Mouse (Mus musculus) layer of hippocampus, postnatal 10 days (tissue): Measurements from ENCODE around the gene Tbc1d4. TPM values are rescaled to one million over a fixed set of nuclear protein-coding genes. Genes with fewer than 3 reads are reported as not detected.

Source experiments
- DNase-seq, 2 experiments: peaks; one replicate each; pipeline ENCODE4 v3.0.0; 2021; ENCODE audit warnings: low spot score in 2 of 2
- total RNA-seq, 2 experiments: library from RNA; stranded (reverse); gene quantifications; 2 replicates each; pipeline ENCODE4 v1.2.3; 2021

The Tbc1d4 gene
- total RNA-seq, 2 experiments from 2014 or later, result 8.0 to 8.1 TPM

DNA sequence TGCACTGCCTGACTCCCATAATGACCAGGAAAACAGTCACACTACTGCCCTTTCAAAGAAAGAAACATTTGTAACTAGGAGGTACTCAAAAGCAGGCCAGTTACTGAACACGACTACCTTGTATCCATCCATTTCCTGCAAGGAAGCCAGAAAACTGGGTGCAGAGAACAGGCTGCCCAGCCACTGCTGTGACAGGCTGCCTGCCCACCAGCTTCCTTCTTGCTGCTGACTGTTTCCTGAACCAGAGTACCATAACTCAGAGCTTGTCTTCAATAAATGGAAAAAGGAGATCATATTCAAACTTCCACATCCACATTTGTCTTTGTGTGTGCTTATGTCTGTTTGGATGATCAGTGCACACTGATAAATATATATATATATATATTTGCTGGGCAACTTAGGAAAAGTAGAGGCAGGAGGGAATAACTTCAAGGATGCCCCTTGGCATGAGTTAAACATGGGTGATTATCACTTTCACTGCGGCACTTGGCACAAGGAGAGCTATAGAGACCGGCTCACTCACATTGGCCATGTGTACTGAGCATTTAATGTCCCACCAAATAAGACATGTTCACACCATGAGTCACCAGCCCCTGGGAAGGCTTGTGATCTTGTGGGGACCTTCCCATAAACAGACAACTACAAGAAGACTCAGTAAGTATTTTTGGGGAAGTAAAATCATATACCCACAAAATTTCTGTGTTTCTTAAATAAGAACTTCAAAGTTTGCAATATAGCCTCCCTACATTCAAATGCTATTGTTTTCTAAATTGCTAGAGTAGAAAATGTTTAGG is 105.6 kb downstream of the Tbc1d4 start:
- no peak for DNase-seq

DNA sequence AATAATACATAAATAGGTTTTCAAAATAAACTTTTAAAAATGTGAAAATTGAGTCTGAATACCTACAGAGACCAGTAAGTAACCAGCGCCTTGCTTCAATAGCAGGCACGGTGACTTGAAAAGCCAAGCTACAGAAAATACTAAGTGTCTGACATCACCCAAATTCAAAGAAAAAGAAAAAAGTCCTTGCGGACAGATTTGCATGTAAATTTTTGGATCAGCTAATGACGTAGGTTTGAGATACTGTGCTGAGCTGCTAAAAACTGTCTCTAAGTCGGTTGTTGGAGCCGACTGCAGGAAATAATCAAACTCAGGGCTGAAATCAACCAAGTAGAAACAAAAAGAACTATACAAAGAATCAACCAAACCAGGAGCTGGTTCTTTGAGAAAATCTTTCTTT is 107.1 kb downstream of the Tbc1d4 start:
- no peak for DNase-seq

DNA sequence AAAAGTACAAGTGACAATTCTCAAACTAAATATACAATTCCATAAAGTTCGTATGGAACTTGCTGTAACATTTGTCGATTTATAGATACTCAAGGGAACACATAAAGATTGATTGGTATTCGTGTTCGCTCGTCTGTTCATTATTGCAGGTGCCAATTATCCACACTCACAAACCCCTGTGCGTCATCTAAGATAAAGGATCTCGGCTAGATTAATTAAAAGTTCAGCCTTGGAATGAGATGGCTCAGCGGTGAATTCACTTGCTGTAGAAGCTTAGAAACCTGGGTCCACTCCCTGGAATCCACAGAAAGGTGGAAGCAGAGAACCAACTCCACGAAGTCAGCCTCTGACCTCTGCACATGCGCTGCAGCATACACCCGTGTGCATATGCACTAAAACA is 107.5 kb downstream of the Tbc1d4 start:
- DNase-seq, result no peak

DNA sequence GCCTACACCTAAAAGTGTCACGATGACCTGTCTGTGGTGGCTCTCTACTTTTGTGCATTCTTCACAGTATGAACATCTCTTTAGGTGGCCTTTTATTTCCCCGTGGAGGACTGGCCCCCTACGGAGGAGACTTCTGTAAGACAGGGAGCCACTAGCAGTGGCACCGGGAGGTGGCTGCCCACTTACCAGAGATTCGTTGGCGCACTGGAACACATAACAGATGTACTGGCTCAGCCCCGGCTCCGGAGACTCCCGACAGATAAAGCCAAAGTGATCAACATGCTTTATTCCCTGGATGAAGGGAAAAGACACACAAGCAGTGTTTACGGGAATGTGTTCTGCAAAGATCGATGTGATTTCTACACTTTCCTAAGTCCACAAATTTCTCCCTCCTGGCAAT is 108.2 kb downstream of the Tbc1d4 start:
- peak; percentile 16 to 27 for DNase-seq

DNA sequence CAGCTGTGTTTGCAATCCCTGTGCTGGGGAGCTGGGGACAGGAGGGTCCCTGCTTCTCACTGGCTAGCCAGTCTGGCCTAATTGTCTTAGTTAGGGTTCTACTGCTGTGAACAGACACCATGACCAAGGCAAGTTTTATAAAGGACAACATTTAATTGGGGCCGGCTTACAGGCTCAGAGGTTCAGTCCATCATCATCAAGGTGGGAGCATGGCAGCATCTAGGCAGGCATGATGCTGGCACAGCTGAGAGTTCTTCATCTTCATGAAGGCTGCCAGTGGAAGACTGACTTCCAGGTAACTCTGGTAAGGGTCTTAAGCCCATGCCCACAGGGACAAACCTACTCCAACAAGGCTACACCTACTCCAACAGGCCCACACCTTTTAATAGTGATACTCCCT is 109.2 kb downstream of the Tbc1d4 start:
- DNase-seq, result no peak

DNA sequence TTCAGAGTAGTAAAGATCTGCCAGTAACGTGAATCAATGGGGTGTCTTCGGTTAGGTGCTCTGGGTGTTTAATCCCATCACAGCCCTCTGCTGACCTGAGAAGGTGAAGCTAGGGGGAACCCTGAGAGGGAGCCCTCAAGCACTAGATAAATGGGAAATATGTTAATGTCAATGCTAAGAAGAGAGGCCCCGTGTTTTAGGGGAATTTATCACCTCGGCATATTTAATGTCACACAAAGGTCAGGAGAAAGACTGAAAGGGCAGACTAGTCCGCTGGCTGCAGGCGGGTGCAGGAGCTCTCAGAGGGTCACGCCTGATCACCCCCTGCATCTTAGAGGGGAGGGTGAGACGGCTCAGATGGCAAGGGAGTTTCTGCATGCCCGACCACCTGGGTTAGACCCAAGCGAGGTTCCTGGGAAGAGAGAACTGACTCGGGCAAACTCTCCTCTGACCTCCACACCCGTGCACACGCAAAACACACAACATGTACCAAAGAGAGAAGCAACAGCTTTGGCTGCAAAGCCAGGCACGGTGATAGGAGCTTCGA is 120.7 kb downstream of the Tbc1d4 start:
- no peak for DNase-seq

DNA sequence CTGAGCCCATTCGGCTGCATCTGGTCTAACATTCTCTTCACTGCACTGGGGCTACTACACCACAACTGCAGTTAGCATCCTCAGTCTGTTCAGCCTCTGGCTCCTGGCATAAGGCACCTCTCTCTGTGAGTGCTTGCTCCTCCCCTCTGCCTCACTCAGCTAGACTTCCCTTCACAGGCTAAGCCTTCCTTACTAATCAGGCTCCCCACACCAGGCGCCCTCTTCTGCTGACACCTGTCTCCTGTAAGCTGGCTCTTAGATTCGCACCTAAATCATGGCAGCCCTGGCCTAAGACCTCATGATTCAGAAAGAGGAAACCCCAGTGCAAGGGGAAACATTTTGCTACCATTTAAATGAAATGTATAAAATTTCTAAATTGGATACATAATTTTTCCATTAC is 122.4 kb downstream of the Tbc1d4 start:
- DNase-seq, result no peak

DNA sequence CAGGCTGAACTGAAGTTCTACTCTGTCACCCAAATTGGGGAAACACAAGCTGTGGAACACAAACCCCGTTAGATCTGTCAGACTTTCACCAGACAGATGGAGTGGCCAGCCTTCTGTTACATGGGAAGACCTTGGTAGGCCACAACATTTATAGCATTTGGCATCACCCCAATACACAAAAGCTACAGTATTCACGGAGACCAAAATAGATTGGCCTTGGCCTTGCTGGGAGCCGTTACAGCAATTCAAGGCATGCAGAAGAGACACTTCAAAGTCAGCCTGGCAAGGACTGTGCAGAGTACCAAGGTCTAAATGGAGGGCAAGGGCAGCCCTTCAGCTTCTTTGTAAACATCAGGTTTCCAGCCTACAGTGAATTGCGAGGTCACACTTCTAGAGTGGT is 125.8 kb downstream of the Tbc1d4 start:
- DNase-seq, result no peak

DNA sequence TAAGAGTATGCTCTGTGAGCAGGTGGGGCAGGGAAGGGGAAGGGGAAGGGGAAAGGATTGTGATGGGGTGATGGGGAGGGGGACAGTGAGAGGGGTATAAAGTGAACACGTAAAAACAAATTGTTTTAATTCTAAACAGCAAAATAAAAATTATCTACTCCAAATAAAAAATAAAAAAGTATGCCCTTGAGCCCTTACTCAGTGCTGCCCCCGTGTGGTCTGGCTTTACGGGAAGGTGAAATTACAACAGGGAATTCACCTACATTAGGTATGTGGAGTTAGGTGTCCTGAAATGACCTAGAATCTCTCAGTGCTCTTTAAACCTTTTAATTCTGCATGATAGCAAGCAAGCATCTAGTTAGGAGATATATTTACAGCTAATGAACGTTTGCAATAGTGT is 126.7 kb downstream of the Tbc1d4 start:
- no peak for DNase-seq

DNA sequence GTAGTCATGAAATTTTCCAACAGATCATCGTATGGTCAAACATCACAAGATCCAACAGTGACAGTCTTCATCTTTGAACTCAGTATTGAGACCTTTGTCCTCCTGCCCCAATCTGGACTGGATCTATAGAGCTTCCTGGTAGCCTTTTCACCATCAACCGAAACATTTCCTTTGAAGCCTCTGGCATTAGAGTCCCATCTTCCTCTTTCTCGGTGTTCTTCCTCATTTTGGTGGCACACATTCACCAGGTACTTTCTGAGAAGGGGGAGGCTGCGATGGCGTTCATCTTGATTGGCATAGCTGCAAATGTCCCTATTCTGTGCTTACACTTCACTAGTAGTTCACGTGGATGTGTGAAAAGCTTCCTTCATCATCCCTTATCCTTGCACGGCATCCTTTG is 127.8 kb downstream of the Tbc1d4 start:
- no peak for DNase-seq

DNA sequence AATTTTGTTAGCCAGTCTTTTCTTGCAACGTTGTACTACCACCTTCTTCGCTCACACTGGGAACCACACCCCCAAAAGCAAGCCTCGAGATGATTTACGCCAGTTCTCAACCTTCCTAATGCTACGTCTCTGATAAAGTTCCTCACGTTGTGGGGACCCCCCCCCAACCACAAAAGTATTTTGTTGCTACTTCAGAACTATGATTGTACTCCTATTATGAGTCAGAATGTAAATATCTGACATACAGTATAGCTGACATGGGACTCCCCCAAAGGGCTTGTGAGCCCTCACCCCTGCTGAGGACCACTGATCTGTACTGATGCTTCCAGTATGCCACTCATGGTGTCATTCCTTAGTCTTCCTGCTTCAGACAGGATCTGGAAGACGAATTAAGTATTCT is 128.4 kb downstream of the Tbc1d4 start:
- DNase-seq, result no peak

DNA sequence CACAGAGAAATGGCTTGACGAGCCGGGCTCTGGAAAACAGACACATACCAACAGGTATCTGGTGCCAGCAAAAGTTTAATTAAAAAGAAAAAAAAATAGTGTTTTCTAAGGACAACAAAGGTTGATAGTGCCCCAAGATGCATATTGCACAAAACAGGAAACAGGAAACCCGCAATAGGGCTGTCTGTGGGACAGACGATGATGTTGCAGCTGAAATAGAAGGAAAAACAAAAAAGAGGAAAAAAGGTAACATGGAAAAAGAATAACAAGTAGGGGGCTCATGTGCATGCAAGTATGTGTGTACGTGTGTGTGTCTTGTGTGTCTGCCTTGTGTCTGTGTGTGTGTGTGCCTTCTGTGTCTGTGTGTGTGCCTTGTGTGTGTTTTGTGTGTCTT is 131.2 kb downstream of the Tbc1d4 start:
- DNase-seq, result no peak

DNA sequence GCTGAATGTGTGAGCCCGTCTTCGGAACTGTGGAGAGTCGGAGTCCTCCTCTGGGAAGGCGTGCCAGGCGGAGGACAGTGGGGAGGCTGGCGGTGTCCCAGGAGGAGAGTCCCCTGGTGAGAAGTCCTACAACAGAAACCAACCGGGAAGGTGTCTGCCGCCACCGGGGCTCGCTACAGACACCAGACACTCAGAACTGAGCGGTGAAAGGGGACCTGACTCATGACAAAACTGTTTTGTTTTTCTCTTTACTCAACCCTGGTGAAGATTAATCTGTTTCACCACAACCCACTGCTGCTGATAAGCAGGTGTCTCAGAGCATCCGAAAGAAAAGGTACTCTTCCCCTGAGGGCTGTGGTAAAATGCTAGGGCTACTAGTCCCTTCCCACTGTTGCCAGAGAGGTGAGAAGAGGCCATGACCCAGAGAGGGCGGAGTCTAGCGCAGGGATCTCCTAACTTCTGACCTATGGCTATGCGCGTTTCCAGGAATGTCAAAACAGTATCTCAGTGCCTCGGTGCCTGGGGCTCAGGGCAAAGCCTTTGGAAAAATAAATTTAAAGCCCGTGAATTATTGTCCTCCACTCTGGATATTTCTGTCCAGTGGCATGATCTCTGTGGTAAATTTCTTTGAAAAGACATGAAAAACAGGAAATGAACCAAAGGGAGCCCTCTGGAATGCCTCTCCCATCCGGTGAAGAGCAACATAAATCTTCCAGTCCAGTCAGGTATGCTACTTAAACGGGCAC is 131.7 kb downstream of the Tbc1d4 start:
- no peak for DNase-seq

DNA sequence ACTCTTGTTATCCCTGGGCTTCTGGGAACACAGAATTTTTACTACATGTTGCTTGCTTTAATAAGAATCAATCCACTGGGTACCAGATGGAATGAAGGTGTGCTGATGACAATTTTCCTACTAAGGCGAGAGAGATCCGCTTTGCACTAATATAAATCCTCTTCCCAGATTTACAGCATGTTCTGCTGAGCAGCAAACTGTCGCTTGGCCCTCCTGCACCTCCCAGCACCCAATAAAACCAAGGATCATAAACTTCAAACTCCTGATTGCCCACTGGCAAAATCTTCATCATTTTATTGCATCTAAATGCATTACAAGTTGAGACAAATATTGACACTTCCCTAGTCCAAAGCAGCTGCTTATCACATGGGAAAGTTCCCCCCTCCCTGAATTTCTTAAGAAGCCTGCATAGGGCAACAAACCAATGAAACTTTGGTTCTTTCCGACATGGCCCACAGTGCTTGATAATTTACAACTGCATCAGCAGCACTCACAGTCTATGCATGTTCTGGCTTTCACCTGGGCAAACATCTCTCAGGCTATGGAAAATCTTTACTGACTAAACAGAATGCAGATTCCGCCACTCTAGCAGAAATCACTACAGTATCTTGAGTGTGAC is 139.4 kb downstream of the Tbc1d4 start:
- DNase-seq, result no peak

DNA sequence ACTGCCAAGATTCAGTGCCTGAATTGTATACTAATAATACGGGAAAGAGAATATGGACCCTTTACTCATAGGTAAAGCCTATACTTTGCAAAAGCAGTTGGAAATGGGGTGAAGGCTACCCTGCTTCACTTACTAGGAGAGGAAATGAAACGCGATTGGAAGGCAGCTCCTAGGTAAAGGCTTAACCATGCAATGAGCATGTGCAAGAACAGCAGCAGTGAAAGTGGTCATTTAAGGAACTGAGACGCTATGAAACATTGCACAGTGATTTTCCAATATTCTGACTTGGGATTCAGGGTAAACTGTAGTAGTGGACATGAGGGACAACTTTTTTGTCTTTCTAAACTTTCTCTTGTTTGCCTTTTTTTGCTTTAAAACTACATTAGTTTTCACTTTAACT is 140.8 kb downstream of the Tbc1d4 start:
- no peak for DNase-seq

DNA sequence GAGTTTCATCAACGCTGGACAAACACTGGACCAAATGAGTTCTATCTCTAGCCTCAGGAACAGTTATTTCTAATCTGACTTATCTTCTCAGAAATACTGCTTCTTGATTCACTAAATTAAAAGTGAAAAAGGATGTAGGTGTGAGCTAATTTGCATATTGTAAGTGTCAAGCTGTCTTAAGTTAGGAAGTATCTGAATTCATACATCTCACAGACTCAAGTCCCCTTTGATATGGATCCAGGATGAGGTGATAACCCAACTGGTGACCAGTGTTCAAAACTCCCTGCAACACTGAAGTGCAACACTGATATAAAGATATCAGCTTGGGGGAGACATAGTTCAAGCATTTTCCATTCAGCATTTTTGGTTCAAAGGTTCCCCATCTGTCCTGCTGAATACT is 141.5 kb downstream of the Tbc1d4 start:
- DNase-seq, result no peak

DNA sequence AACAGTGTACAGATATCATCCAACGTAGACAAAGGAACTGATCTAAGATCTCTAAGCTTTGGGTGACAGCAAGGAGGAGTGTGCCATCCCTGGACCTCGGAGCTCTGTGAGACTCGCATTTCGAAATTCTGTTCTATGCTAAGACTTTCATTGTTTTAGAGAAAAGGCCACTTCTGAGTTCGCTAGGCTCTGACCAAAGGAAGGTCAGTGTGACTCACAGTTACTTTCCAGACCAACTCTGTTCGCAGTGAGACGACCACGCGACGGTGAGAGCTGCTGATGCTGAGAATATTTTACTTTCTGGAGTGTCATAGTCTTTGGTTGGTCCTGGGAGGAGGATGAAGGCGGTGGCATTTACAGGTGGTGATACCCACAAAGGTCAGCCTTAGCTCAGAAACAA is 142.5 kb downstream of the Tbc1d4 start:
- no peak for DNase-seq

DNA sequence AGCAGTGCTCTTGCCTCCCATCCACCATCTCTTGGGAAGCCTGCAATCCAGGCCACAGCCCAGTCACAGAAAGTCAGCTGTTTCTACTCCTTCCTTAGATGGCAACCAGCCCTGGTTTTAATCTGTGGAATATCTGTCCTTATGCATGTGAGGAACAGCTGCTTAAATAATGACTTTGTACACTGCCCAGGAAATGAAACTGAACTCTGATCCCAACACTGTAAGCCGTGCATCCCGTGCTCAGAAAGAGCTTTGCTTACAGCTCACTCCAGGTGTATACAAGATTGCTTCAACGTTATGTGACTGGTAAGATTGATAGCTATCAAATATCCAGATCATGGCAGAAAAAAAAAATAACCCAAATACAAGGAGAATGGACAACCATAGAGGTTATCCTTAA is 143.1 kb downstream of the Tbc1d4 start:
- DNase-seq, result no peak

DNA sequence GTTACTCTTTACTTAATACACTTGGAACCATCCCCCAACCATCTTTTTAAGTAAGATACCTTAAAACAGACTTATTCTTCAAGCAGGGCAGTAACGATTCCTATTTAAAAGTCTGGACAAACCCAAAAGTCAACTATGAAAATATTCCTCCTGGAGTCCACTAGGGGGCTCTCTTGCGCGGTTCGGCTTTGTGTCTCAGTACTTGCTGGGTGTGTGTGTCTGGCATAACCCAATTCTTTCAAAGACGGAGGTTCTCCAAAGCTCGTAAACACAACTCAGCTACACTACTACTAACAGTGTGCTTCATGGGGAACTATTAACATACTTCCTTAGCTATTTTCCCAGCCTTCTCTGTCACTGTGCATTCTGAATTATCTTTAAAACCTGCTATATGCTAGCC is 148.2 kb downstream of the Tbc1d4 start:
- peak; percentile 63 to 72 for DNase-seq

DNA sequence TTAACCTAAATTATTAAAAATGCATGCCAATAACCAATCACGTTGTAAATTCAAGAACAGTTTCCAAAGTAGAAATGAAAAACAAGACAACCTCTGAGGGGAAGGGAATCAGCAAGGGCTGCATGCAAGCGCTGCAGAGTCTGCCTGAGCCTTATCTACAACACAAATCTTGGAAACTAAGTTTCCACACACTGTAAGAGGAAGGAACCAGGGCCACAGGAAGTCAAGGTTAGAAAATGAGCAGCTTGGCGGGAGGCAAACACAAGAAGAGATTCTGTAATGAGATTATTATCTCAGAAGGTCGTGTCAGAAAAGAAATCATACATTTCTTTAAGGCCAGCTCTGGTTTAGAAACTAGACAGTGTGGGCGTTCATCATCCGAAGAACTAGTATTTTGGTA is 156.1 kb downstream of the Tbc1d4 start:
- no peak for DNase-seq

DNA sequence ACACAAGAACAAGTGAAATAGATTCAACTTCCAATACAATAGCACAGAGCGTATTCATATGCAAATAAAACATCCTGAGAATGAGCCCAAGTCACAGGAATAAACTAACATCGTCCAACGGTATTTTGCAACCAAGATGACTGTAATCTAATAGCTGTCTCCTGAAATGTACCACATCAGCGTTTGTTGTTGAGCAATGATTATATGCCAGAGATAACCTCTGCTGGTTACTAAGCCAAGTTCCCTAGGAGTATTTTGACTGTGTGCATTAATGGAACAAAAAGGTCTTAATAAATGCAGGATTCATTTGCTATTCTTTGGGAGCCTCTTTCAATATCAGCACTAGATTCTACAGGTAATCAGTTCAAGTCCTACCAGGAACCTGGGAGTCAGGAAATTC is 161.1 kb downstream of the Tbc1d4 start:
- no peak for DNase-seq

DNA sequence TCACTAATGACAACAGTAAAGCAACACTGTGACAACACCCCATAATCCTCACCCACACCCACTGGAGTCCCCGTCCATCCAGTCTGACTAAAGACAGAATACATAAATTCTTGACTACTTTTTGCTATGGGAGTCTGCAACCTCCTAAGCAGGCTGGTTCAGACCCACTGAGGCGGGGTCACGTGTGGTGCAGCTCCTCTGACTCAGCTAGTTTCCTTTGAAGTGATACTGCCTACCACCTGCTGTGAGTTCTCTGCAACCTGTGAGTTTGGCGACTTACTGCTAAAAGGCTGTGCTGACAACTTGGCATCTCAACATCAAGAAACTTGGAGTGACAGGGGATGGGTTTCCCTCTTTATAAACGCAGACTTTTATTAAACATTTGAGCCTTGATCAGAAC is 163.8 kb downstream of the Tbc1d4 start:
- no peak for DNase-seq
